Mouse (Mus musculus): ENCODE measurements at regions not wholly inside any gene's neighbourhood (a gene's known extent, or its start where the extent isn't known, plus 50 kb on each side); places are given as distances from the start of the nearest gene placed in this dataset.

- no peak for TF ChIP-seq TCF12 (IDR thresholded peaks at IDR 0.05; ENCODE audit: low read depth, low read length)
Observed at GRCm38 (mm10) chr4:34226089-34226840, 176.3 kb upstream of the Spaca1 start.

GRCm38 (mm10) chr4:34226886-34227285 is 176.9 kb upstream of the Spaca1 start:
- Histone ChIP-seq H3K9ac (ENCODE audit: insufficient read depth, low read depth) (no peak overlapping the region), H3K79me2 (replicated peaks; ENCODE audit: control insufficient read depth, extremely low read depth, insufficient read depth, poor library complexity, severe bottlenecking) (no peaks in the 10 kb centered on the region), H3K9me3 (replicated peaks; ENCODE audit: low read length) (no peaks in the 10 kb centered on the region), H3K36me3 (replicated peaks in 1 of 2; ENCODE audit: control insufficient read depth in 1 of 2, insufficient read depth in 1 of 2, low read length in 1 of 2) (no peaks in the 10 kb centered on the region), H3K4me2 (ENCODE audit: insufficient read depth, low read depth, poor library complexity, severe bottlenecking) (no peak overlapping the region), H3K27me3 (replicated peaks) (no peaks in the 10 kb centered on the region), H3K27ac (ENCODE audit: insufficient read depth, low read depth) (no peak overlapping the region), H3K4me3 (replicated peaks in 1 of 3; ENCODE audit: low read depth in 2 of 3, low read length in 2 of 3, poor library complexity in 1 of 3) (no peak overlapping the region), H3K4me1 (ENCODE audit: control insufficient read depth in 1 of 2, insufficient read depth in 2 of 2) (no peaks in the 10 kb centered on the region)
- in situ Hi-C loops (cut with MboI; ENCODE audit: low pct_ligation_motif_present, low pct_unique_long_range_greater_than_20kb, low sequenced_read_pairs) (loop anchor here (25.0 kb wide), 1 partner anchor 815 kb away; no protein-coding TSS in a partner anchor), dilution Hi-C loops (cut with MboI; ENCODE audit: extremely low pct_ligation_motif_present, extremely low pct_unique_long_range_greater_than_20kb, low sequenced_read_pairs) (no loop called here)
- DNase-seq (ENCODE audit: extremely low read depth), result no peak
- TF ChIP-seq MXI1 (IDR thresholded peaks at IDR 0.05; ENCODE audit: low read depth, low read length) (no peak), SIN3A (IDR thresholded peaks at IDR 0.05; ENCODE audit: low read length) (no peak), MAZ (IDR thresholded peaks at IDR 0.05; ENCODE audit: low read depth, low read length) (no peak), TCF12 (IDR thresholded peaks at IDR 0.05; ENCODE audit: low read depth, low read length) (no peak), MAX (IDR thresholded peaks at IDR 0.05; ENCODE audit: low read length) (no peak), PAX5 (IDR thresholded peaks at IDR 0.05; ENCODE audit: low read length) (no peak), MAFK (IDR thresholded peaks at IDR 0.05; ENCODE audit: insufficient replicate concordance, low read length) (no peak), CHD2 (IDR thresholded peaks at IDR 0.05; ENCODE audit: low read length) (no peak), NELFE (IDR thresholded peaks at IDR 0.05; ENCODE audit: low read depth, low read length) (no peak), ZKSCAN1 (IDR thresholded peaks at IDR 0.05; ENCODE audit: borderline replicate concordance, low read depth, low read length) (no peak), EP300 (IDR thresholded peaks at IDR 0.05; ENCODE audit: low read length) (no peak), IRF4 (IDR thresholded peaks at IDR 0.05; ENCODE audit: low read depth, low read length) (no peak), ETS1 (conservative IDR thresholded peaks at IDR 0.05; ENCODE audit: low read depth, low read length) (no peak)

More at GRCm38 (mm10) chr4:34226089-34226840, 176.3 kb upstream of the Spaca1 start:
- no peak overlapping the region for H3K4me3 ChIP-seq (replicated peaks in 1 of 3; ENCODE audit: low read depth in 2 of 3, low read length in 2 of 3, poor library complexity in 1 of 3)
- no peak for DNase-seq (ENCODE audit: extremely low read depth)
- in situ Hi-C loops (cut with MboI; ENCODE audit: low pct_ligation_motif_present, low pct_unique_long_range_greater_than_20kb, low sequenced_read_pairs), result loop anchor here (25.0 kb wide), 1 partner anchor 814 kb away; no protein-coding TSS in a partner anchor
- no peaks in the 10 kb centered on the region for H3K9me3 ChIP-seq (replicated peaks; ENCODE audit: low read length)
- no peaks in the 10 kb centered on the region for H3K36me3 ChIP-seq (replicated peaks in 1 of 2; ENCODE audit: control insufficient read depth in 1 of 2, insufficient read depth in 1 of 2, low read length in 1 of 2)
- H3K27ac ChIP-seq (ENCODE audit: insufficient read depth, low read depth), result no peak overlapping the region
- H3K27me3 ChIP-seq (replicated peaks), result no peaks in the 10 kb centered on the region
- H3K9ac ChIP-seq (ENCODE audit: insufficient read depth, low read depth), result no peak overlapping the region
- dilution Hi-C loops (cut with MboI; ENCODE audit: extremely low pct_ligation_motif_present, extremely low pct_unique_long_range_greater_than_20kb, low sequenced_read_pairs), result no loop called here
- no peaks in the 10 kb centered on the region for H3K4me1 ChIP-seq (ENCODE audit: control insufficient read depth in 1 of 2, insufficient read depth in 2 of 2)
- H3K79me2 ChIP-seq (replicated peaks; ENCODE audit: control insufficient read depth, extremely low read depth, insufficient read depth, poor library complexity, severe bottlenecking), result no peaks in the 10 kb centered on the region
- no peak overlapping the region for H3K4me2 ChIP-seq (ENCODE audit: insufficient read depth, low read depth, poor library complexity, severe bottlenecking)

Measured in CH12.LX (cell line).